Mouse (Mus musculus): ENCODE measurements around the gene Trim56.

GRCm38 (mm10) chr5:137093720-137094119, 22.3 kb downstream of the Trim56 start:
- no peak for TF ChIP-seq POLR2A (IDR thresholded peaks at IDR 0.05; ENCODE audit: extremely low read depth, insufficient read depth, low read length)
- no peak for TF ChIP-seq CTCF (IDR thresholded peaks at IDR 0.05; ENCODE audit: low read depth, low read length)
